Mouse (Mus musculus): ENCODE measurements around the gene Ush2a. TPM values are rescaled to one million over a fixed set of nuclear protein-coding genes. Genes with fewer than 3 reads are reported as not detected.

Ush2a gene
- polyA plus RNA-seq, 1 experiment from 2014 or later, result 0.15 TPM

- Histone ChIP-seq H3K27ac (no peak overlapping the region), H3K9me3 (no peaks in the 10 kb centered on the region; the same call in 1 of the 2 replicates), H3K4me3 (no peak overlapping the region), H3K27me3 (ENCODE audit: insufficient read depth, poor library complexity, severe bottlenecking) (no peaks in the 10 kb centered on the region), H3K4me1 (no peaks in the 10 kb centered on the region), H3K36me3 (no peaks in the 10 kb centered on the region)
- no peak for DNase-seq (ENCODE audit: low spot score)
- WGBS, result 78% methylated on average over 3 of the region's 3 CpGs
Observed at GRCm38 (mm10) chr1:188527451-188527850, 265.6 kb downstream of the Ush2a start.

GRCm38 (mm10) chr1:188529606-188530131 is 267.8 kb downstream of the Ush2a start:
- Histone ChIP-seq H3K27me3 (ENCODE audit: insufficient read depth, poor library complexity, severe bottlenecking) (no peaks in the 10 kb centered on the region), H3K4me3 (no peak overlapping the region), H3K4me1 (no peaks in the 10 kb centered on the region), H3K9me3 (no peaks in the 10 kb centered on the region; the same call in 1 of the 2 replicates), H3K36me3 (no peaks in the 10 kb centered on the region), H3K27ac (no peak overlapping the region)
- WGBS, result 87% methylated on average over 6 of the region's 6 CpGs
- DNase-seq (ENCODE audit: low spot score), result no peak

GRCm38 (mm10) chr1:188537021-188537420 is 275.2 kb downstream of the Ush2a start:
- Histone ChIP-seq H3K36me3 (no peaks in the 10 kb centered on the region), H3K4me1 (no peaks in the 10 kb centered on the region), H3K27ac (no peak overlapping the region), H3K27me3 (ENCODE audit: insufficient read depth, poor library complexity, severe bottlenecking) (no peaks in the 10 kb centered on the region), H3K4me3 (no peak overlapping the region), H3K9me3 (no peaks in the 10 kb centered on the region)
- DNase-seq (ENCODE audit: low spot score), result no peak
- 69% methylated on average over 1 of the region's 1 CpGs for WGBS

GRCm38 (mm10) chr1:188539621-188540020 is 277.8 kb downstream of the Ush2a start:
- no peak overlapping the region for H3K27ac ChIP-seq
- H3K4me1 ChIP-seq, result no peaks in the 10 kb centered on the region

GRCm38 (mm10) chr1:188541492-188541891 is 279.7 kb downstream of the Ush2a start:
- DNase-seq (ENCODE audit: low spot score), result no peak
- H3K4me3 ChIP-seq, result no peak overlapping the region
- H3K27me3 ChIP-seq (ENCODE audit: insufficient read depth, poor library complexity, severe bottlenecking), result no peaks in the 10 kb centered on the region
- no peaks in the 10 kb centered on the region for H3K9me3 ChIP-seq
- WGBS, result 86% methylated on average over 3 of the region's 3 CpGs
- H3K27ac ChIP-seq, result no peak overlapping the region
- no peaks in the 10 kb centered on the region for H3K4me1 ChIP-seq
- no peaks in the 10 kb centered on the region for H3K36me3 ChIP-seq

More at GRCm38 (mm10) chr1:188539621-188540020, 277.8 kb downstream of the Ush2a start:
- 90% methylated on average over 5 of the region's 5 CpGs for WGBS
- H3K36me3 ChIP-seq, result no peaks in the 10 kb centered on the region
- H3K9me3 ChIP-seq, result no peaks in the 10 kb centered on the region
- no peak overlapping the region for H3K4me3 ChIP-seq
- DNase-seq (ENCODE audit: low spot score), result no peak
- H3K27me3 ChIP-seq (ENCODE audit: insufficient read depth, poor library complexity, severe bottlenecking), result no peaks in the 10 kb centered on the region

DNA sequence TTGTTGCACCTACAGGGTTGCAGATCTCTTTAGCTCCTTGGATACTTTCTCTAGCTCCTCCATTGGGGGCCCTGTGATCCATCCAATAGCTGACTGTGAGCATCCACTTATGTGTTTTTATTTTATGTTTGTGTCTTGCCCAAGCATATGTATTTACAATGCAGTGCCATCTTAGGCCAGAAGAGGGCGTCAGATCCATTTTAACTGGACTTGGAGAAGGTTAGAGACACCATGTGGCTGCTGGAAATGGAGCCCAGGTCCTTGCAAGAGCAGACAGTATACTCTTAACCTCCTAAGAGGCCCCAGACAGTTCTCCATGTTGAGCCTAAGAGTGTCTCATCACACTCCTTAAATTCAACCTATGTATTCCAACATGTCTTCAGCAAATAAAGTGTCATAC is 281.5 kb downstream of the Ush2a start:
- Histone ChIP-seq H3K9me3 (no peaks in the 10 kb centered on the region), H3K36me3 (no peaks in the 10 kb centered on the region), H3K4me3 (no peak overlapping the region), H3K27ac (no peak overlapping the region), H3K4me1 (no peaks in the 10 kb centered on the region), H3K27me3 (ENCODE audit: insufficient read depth, poor library complexity, severe bottlenecking) (no peaks in the 10 kb centered on the region)
- WGBS, result 11% methylated on average over 1 of the region's 1 CpGs
- no peak for DNase-seq (ENCODE audit: low spot score)

GRCm38 (mm10) chr1:188549686-188550085 is 287.9 kb downstream of the Ush2a start:
- no peaks in the 10 kb centered on the region for H3K36me3 ChIP-seq
- H3K27me3 ChIP-seq (ENCODE audit: insufficient read depth, poor library complexity, severe bottlenecking), result no peaks in the 10 kb centered on the region
- no peaks in the 10 kb centered on the region for H3K9me3 ChIP-seq
- H3K27ac ChIP-seq, result no peak overlapping the region
- H3K4me3 ChIP-seq, result no peak overlapping the region
- H3K4me1 ChIP-seq, result no peaks in the 10 kb centered on the region
- WGBS, result 78% methylated on average over 13 of the region's 13 CpGs
- no peak for DNase-seq (ENCODE audit: low spot score)

- H3K4me3 ChIP-seq, result no peak overlapping the region
- H3K36me3 ChIP-seq, result no peaks in the 10 kb centered on the region
- WGBS, result 85% methylated on average over 5 of the region's 5 CpGs
Observed at GRCm38 (mm10) chr1:188551802-188552201, 290.0 kb downstream of the Ush2a start.

GRCm38 (mm10) chr1:188558911-188559310 is 297.1 kb downstream of the Ush2a start:
- Histone ChIP-seq H3K27ac (no peak overlapping the region), H3K4me1 (0 out of 2 replicates have a peak, but pooled peaks cover 3% of the 10 kb centered on the region), H3K36me3 (no peaks in the 10 kb centered on the region), H3K9me3 (no peaks in the 10 kb centered on the region), H3K27me3 (ENCODE audit: insufficient read depth, poor library complexity, severe bottlenecking) (no peaks in the 10 kb centered on the region), H3K4me3 (no peak overlapping the region)
- DNase-seq (ENCODE audit: low spot score), result no peak
- WGBS, result 15% methylated on average over 2 of the region's 2 CpGs

More at GRCm38 (mm10) chr1:188551802-188552201, 290.0 kb downstream of the Ush2a start:
- H3K9me3 ChIP-seq, result no peaks in the 10 kb centered on the region
- DNase-seq (ENCODE audit: low spot score), result no peak
- no peak overlapping the region for H3K27ac ChIP-seq
- H3K4me1 ChIP-seq, result no peaks in the 10 kb centered on the region
- no peaks in the 10 kb centered on the region for H3K27me3 ChIP-seq (ENCODE audit: insufficient read depth, poor library complexity, severe bottlenecking)

GRCm38 (mm10) chr1:188566229-188566628 is 304.4 kb downstream of the Ush2a start:
- no peak for DNase-seq (ENCODE audit: low spot score)
- 84% methylated on average over 5 of the region's 5 CpGs for WGBS
- Histone ChIP-seq H3K9me3 (no peaks in the 10 kb centered on the region), H3K36me3 (no peaks in the 10 kb centered on the region), H3K27ac (no peak overlapping the region), H3K4me3 (no peak overlapping the region), H3K4me1 (no peaks in the 10 kb centered on the region), H3K27me3 (ENCODE audit: insufficient read depth, poor library complexity, severe bottlenecking) (no peaks in the 10 kb centered on the region)

DNA sequence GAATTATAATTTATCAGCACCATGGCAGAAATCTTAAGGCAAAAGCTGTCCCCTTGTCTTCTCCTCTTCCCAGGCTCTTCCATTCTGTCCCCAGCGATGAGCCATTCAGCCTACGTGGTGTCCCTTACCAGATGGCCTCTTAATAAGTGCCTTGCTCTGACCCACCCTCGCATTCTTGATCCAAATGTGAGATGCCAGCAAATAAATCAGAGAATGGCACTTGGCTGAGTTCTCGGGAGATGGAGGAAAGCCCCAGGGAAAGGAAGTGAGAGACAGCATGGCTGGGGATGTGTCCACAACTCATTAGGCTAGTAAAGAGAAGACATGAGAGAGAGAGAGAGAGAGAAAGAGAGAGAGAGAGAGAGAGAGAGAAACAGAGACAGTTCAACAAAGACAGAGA is 305.7 kb downstream of the Ush2a start:
- no peak for DNase-seq (ENCODE audit: low spot score)
- Histone ChIP-seq H3K36me3 (no peaks in the 10 kb centered on the region), H3K4me1 (no peaks in the 10 kb centered on the region), H3K27me3 (ENCODE audit: insufficient read depth, poor library complexity, severe bottlenecking) (no peaks in the 10 kb centered on the region), H3K4me3 (no peak overlapping the region), H3K27ac (no peak overlapping the region), H3K9me3 (no peaks in the 10 kb centered on the region)
- 85% methylated on average over 4 of the region's 4 CpGs for WGBS

DNA sequence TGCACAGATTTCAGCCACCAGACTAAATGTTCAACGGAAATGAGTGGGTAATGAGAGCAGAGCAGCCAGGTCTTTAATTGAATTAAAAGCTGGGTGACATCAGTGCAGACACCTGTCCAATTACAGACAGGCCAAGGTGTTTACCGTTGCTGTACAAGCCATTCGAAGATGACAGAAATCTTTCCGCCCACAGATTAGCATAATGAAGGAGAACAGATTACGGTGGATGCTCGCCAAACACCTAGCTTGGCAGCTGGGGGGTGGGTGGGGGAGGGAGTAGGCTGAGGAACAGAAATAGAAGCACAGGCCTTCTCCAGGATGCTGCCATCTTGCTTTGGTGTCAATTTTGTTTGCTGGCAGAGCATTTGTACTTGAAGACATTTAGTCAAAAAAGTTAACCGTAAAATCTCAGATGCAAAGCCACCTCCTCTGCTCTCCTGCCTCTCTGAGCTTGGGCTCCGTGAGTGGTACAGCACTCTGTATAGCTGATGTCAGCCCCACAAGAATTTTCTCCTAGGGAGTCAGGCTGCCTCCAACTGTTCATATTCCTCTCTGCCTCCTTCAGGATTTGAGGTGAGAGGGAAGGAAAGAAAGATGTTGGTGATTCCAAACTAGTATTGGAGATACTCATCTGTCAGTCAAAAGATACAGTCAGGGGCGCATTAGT is 306.6 kb downstream of the Ush2a start:
- H3K4me1 ChIP-seq, result no peaks in the 10 kb centered on the region
- H3K36me3 ChIP-seq, result no peaks in the 10 kb centered on the region
- H3K27ac ChIP-seq, result no peak overlapping the region
- H3K4me3 ChIP-seq, result no peak overlapping the region
- H3K27me3 ChIP-seq (ENCODE audit: insufficient read depth, poor library complexity, severe bottlenecking), result no peaks in the 10 kb centered on the region
- DNase-seq (ENCODE audit: low spot score), result no peak
- H3K9me3 ChIP-seq, result no peaks in the 10 kb centered on the region
- 84% methylated on average over 9 of the region's 9 CpGs for WGBS

DNA sequence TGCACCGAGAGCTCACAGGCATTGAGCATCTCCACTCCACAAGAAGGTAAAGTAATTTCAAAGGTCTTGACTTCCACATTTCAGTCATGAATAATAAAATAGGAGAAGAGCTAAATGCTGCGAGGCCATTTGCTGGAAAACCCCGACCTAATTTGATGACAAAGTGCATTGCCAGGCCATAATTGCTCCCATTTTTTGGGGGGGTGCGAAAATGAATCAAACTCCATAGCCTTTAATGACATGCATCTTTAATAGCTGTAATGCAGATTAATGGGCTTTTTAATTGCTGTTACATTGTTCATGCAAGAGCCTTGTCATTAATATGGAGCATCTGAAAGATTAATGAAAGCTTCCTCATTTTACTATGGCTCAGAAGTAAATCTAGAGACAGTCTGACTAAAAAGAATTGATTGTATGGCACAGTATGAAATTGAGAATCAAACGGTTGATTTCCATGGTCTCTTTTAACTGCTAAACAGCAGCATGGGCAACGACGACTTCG is 314.5 kb downstream of the Ush2a start:
- H3K27ac ChIP-seq, result no peak overlapping the region

More for the DNA sequence above, 314.5 kb downstream of the Ush2a start:
- Histone ChIP-seq H3K4me1 (no peaks in the 10 kb centered on the region), H3K27me3 (ENCODE audit: insufficient read depth, poor library complexity, severe bottlenecking) (no peaks in the 10 kb centered on the region), H3K4me3 (no peak overlapping the region), H3K36me3 (no peaks in the 10 kb centered on the region), H3K9me3 (no peaks in the 10 kb centered on the region)
- 79% methylated on average over 8 of the region's 8 CpGs for WGBS
- DNase-seq (ENCODE audit: low spot score), result no peak

All from heart, embryonic 10.5 days (tissue).